Mouse (Mus musculus) G1E (cell line): ENCODE data around the gene Zfp933. TPM values are rescaled to one million over a fixed set of nuclear protein-coding genes. Genes with fewer than 3 reads are reported as not detected.
"Not testable (repeated sequence)": the region's sequence is repeated elsewhere in the genome, so short reads cannot be mapped to it uniquely, and the experiment has no call there.

Experiments
- ATAC-seq: 2 replicates; pipeline ENCODE4 v1.8.0; 2016; ENCODE audit warnings: mild to moderate bottlenecking; ENCODE audit not compliant: insufficient number of reproducible peaks, poor library complexity, low FRiP score, severe bottlenecking; ENCODE audit errors: extremely low read depth
- DNase-seq: peaks from one replicate; pipeline ENCODE4 v3.0.0; 2012; ENCODE audit warnings: low spot score
- H3K27me3 ChIP-seq: 2 replicates; pipeline ENCODE4 v1.6.1; 2012; ENCODE audit warnings: mild to moderate bottlenecking, low read length, inconsistent platforms; ENCODE audit not compliant: insufficient read depth
- H3K36me3 ChIP-seq: replicated peaks from 2 replicates; pipeline ENCODE3; 2012; ENCODE audit warnings: mild to moderate bottlenecking, inconsistent platforms
- H3K4me1 ChIP-seq: 2 replicates; pipeline ENCODE4 v1.6.1; 2012; ENCODE audit warnings: low read depth, low read length, inconsistent platforms, mixed read lengths; ENCODE audit not compliant: insufficient read depth
- H3K4me3 ChIP-seq: 2 replicates; pipeline ENCODE4 v1.5.1; 2012; ENCODE audit warnings: low read depth, mild to moderate bottlenecking, inconsistent platforms, low read length, moderate library complexity, mixed read lengths
- H3K9me3 ChIP-seq: replicated peaks from 2 replicates; pipeline ENCODE4 v1.6.1; 2012; ENCODE audit warnings: inconsistent platforms
- CTCF ChIP-seq: IDR thresholded peaks from 2 replicates; pipeline ENCODE4 v1.5.1; 2012; ENCODE audit warnings: low read depth, low read length, inconsistent platforms, mixed read lengths
- GATA1 ChIP-seq: IDR thresholded peaks from 2 replicates; pipeline ENCODE4 v1.6.1; 2012; ENCODE audit warnings: borderline replicate concordance, low read length, inconsistent platforms, mixed read lengths
- GATA2 ChIP-seq: IDR thresholded peaks from 2 replicates; pipeline ENCODE4 v1.6.1; 2012; ENCODE audit warnings: low read depth, low read length, inconsistent platforms, borderline replicate concordance
- POLR2AphosphoS5 ChIP-seq: IDR thresholded peaks from 2 replicates; pipeline ENCODE4 v1.6.1; 2012; ENCODE audit warnings: low read depth, low read length, inconsistent platforms; ENCODE audit not compliant: insufficient replicate concordance
- TAL1 ChIP-seq: conservative IDR thresholded peaks from 2 replicates; pipeline ENCODE4 v1.6.1; 2012; ENCODE audit warnings: low read depth, low read length, inconsistent platforms, mixed read lengths
- polyA plus RNA-seq: library from polyadenylated mRNA; stranded (reverse); fragments of >175 nt; gene quantifications from 2 replicates; pipeline ENCODE4 v1.2.3, GENCODE M21; 2012
- total RNA-seq, 2 experiments: library from RNA; stranded (forward) in 1 of 2; stranded (reverse) in 1 of 2; fragments of 200-1000 nt in 1 of 2; fragments of >200 nt in 1 of 2; fragmentation: Nextera tagmentation in 1 of 2; gene quantifications; 2 replicates each; pipeline ENCODE4 v1.2.3; 2014 to 2017

Gene Zfp933
- total and polyA plus RNA-seq, 3 experiments: 0.15 to 12.4 (median 10.9) TPM

- Histone ChIP-seq H3K27me3 (no peaks in the 10 kb centered on the region), H3K36me3 (peaks cover 89% of the 10 kb centered on the region), H3K4me3 (no peak overlapping the region), H3K4me1 (peaks cover 11% of the 10 kb centered on the region), H3K9me3 (no peaks in the 10 kb centered on the region)
- DNase-seq: no peak
- TF ChIP-seq GATA1 (no peak), TAL1 (no peak), POLR2AphosphoS5 (no peak), CTCF (no peak), GATA2 (no peak)
- no peak for ATAC-seq
Measured at GRCm38 (mm10) chr4:147878537-147878936, 30.4 kb upstream of the Zfp933 start.

GRCm38 (mm10) chr4:147875852-147876575 lies 27.8 kb upstream of the Zfp933 start:
- H3K4me3 ChIP-seq: no peak overlapping the region
- H3K4me1 ChIP-seq: peaks cover 11% of the 10 kb centered on the region
- no peaks in the 10 kb centered on the region for H3K9me3 ChIP-seq
- TF ChIP-seq CTCF (no peak), TAL1 (no peak), GATA1 (no peak), GATA2 (no peak), POLR2AphosphoS5 (no peak)
- ATAC-seq: peak; percentile 65
- H3K27me3 ChIP-seq: no peaks in the 10 kb centered on the region
- no peak for DNase-seq
- H3K36me3 ChIP-seq: peaks cover 78% of the 10 kb centered on the region

GRCm38 (mm10) chr4:147869238-147869637 lies 21.1 kb upstream of the Zfp933 start:
- H3K36me3 ChIP-seq: peaks cover 21% of the 10 kb centered on the region
- no peaks in the 10 kb centered on the region for H3K27me3 ChIP-seq
- H3K4me1 ChIP-seq: no peaks in the 10 kb centered on the region
- DNase-seq: no peak
- peaks cover 17% of the 10 kb centered on the region for H3K9me3 ChIP-seq
- ATAC-seq: no peak
- TF ChIP-seq CTCF (no peak), POLR2AphosphoS5 (no peak), TAL1 (no peak), GATA2 (no peak), GATA1 (no peak)
- H3K4me3 ChIP-seq: no peak overlapping the region

GRCm38 (mm10) chr4:147868450-147869031 lies 20.4 kb upstream of the Zfp933 start, which contains the start of the genes Miip and Fv1:
Gene Miip, minus strand, starts transcription at chr4:147868816.
Gene Fv1, plus strand, starts transcription at chr4:147868979.
- DNase-seq (no peak), ATAC-seq (no peak)
- Histone ChIP-seq H3K4me1 (no peaks in the 10 kb centered on the region), H3K27me3 (no peaks in the 10 kb centered on the region), H3K36me3 (peaks cover 14% of the 10 kb centered on the region), H3K9me3 (peaks cover 17% of the 10 kb centered on the region), H3K4me3 (no peak within 1 kb of the TSS)
- TF ChIP-seq CTCF: no peak

GRCm38 (mm10) chr4:147867563-147868449 lies 19.6 kb upstream of the Zfp933 start:
- TF ChIP-seq CTCF (no peak), TAL1 (no peak), GATA1 (no peak), POLR2AphosphoS5 (no peak), GATA2 (no peak)
- DNase-seq: no peak
- ATAC-seq: no peak
- Histone ChIP-seq H3K27me3 (peaks cover under 1% of the 10 kb centered on the region; the same call in 1 of the 2 replicates), H3K4me3 (no peak overlapping the region), H3K4me1 (no peaks in the 10 kb centered on the region), H3K9me3 (peaks cover 17% of the 10 kb centered on the region), H3K36me3 (peaks cover 7% of the 10 kb centered on the region)

GRCm38 (mm10) chr4:147866793-147867192 lies 18.6 kb upstream of the Zfp933 start:
- peaks cover 17% of the 10 kb centered on the region for H3K9me3 ChIP-seq
- not testable (repeated sequence) for H3K27me3 ChIP-seq, H3K36me3 ChIP-seq, H3K4me3 ChIP-seq, ATAC-seq, DNase-seq, H3K4me1 ChIP-seq
